Mouse (Mus musculus) bone marrow macrophage, adult 2 months (primary cell): ENCODE measurements at regions not wholly inside any gene's neighbourhood (a gene's known extent, or its start where the extent isn't known, plus 50 kb on each side); places are given as distances from the start of the nearest gene placed in this dataset.

Experiments
- H3K27ac ChIP-seq: 2 replicates; pipeline ENCODE4 v1.5.1; 2012; ENCODE audit warnings: low read depth, low read length; ENCODE audit not compliant: insufficient read depth
- H3K4me1 ChIP-seq: 2 replicates; pipeline ENCODE4 v1.6.1; 2012; ENCODE audit warnings: low read length; ENCODE audit not compliant: control insufficient read depth, insufficient read depth
- H3K4me3 ChIP-seq: 2 replicates; pipeline ENCODE4 v1.5.1; 2012; ENCODE audit warnings: mild to moderate bottlenecking, low read length, moderate library complexity; ENCODE audit not compliant: insufficient read depth
- CTCF ChIP-seq: IDR thresholded peaks from 2 replicates; pipeline ENCODE4 v1.5.1; 2012; ENCODE audit warnings: low read depth, mild to moderate bottlenecking, low read length, moderate library complexity
- POLR2A ChIP-seq: IDR thresholded peaks from 2 replicates; pipeline ENCODE4 v1.6.1; 2012; ENCODE audit warnings: mild to moderate bottlenecking, low read depth, low read length, borderline replicate concordance

GRCm38 (mm10) chr10:54132634-54133033, 56.2 kb upstream of the Man1a start:
- Histone ChIP-seq H3K27ac (peak overlapping the region; percentile 49), H3K4me3 (no peak overlapping the region), H3K4me1 (peaks cover 24% of the 10 kb centered on the region)
- TF ChIP-seq CTCF: no peak
- no peak for TF ChIP-seq POLR2A
